Mouse (Mus musculus): Measurements from ENCODE around the gene Aldoart2. TPM values are rescaled to one million over a fixed set of nuclear protein-coding genes. Genes with fewer than 3 reads are reported as not detected.
A peak's percentile ranks its signal among the peaks of the same experiment; 100 is the strongest.
"Not testable (repeated sequence)": the region's sequence is repeated elsewhere in the genome, so short reads cannot be mapped to it uniquely, and the experiment has no call there.

Gene Aldoart2
- total RNA-seq, 2 experiments from 2014 or later, result not detected

DNA sequence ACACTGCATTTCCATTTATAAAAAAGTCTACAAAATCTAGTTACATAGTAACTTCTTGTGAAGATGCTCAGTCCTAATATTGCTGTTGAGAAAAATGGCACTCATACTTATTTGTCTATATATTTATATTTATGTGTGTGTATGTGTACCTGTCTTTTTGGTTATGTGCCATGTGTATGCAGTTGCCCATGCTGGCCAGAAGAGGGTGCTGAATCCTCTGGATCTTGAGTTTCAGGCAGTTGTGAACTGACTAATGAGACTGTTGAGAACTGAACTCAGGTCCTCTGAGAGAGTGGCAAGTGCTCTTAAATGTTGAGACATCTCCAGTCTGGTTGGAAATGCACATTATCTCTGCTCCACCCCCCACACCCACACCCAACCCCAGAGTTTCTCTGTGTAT is 8.1 kb downstream of the Aldoart2 start:
- no peak for DNase-seq (ENCODE audit: low spot score in 2 of 2)

DNA sequence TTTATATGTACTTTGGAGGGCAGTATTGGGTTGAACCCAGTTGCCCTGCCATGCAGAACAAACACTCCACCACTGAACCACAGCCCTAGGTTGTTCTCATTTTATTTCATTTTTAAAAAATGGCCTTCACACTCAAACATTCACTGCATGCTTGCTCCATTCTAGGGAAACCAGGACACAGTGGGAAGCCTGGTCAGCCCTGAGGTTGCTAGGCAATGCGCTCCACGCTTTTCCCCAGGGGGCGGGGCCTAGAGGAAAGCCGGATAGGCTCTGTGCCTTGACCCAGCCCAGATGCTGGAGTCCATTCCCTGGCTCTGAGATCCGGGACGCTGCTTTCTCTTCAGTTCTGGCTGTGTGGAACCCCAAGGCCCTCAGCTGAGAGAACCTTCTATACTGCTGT is 8.8 kb downstream of the Aldoart2 start:
- DNase-seq (ENCODE audit: low spot score in 2 of 2), result no peak

DNA sequence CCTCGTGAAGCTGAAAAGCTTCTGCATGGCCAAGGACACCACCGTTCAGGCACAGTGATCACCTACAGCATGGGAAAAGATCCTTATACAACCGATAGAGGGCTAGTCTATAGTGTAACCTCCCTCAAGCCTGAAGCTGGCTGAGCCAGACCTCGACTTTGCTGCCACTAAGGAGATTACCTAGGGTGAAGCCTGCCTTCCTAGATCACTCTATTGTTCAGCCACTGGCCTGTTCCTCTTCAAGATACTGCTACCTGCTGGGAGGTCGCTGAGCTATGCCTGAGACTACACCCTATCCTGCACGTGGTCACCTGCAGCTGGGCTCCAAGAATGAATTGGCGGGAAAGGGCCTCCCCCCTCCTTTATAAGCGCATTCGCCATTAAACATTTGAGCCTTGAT is 21.9 kb downstream of the Aldoart2 start:
- DNase-seq (ENCODE audit: low spot score in 2 of 2), result not testable (repeated sequence)

DNA sequence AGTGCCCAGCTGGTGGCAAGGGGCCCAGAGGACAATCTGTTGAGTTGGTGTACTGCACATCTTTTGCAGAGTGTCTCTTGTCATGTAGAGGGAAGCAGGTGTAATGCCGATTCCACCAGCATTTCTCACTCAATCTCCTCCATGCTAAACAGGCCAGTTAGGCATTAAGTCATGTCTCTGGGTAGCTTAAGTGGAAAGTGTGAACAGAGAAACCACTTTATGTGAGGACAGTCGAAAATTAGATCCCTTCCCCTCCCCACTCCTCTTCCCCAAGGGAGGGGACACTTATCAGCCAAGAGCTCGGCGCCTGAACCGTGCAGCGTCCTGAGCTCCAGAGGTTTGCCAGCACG is 33.5 kb downstream of the Aldoart2 start:
- DNase-seq (ENCODE audit: low spot score in 2 of 2), result no peak

DNA sequence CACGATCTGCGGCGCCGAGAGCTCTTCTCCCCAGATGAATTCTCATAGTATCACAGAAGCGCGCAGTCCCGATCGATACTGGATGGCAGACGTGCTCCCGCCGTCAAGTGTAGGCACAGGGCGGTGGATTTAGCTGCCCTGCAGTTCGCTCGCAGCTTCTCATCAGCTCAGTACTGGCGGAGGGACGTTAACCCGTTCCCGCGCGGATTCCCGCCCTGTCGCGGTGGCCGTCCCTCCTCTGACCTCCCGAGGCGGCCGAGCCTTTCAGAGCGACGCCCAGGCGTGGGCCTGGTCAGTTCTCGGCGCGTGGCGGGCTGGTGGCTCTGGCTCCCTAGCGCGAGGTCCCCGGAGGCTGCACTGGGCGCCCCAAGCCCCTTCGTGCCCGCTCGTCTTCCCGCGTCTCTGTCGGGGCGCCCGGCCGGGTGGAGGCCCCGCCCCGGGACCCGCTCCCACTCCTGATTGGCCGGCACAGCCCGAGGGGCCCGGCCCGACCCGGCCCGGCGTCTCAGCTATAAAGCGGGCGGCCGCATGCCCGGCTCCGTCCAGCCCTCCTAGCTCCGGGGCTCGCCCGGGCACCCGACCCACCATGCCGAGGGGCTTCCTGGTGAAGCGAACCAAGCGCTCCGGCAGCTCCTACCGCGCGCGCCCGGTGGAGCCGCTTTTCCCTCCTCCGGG is 34.0 kb downstream of the Aldoart2 start, which contains the start of gene Insm2:
Insm2 (plus strand) TSS at position 541 of the 675 bp plus-strand sequence.
- DNase-seq (ENCODE audit: low spot score in 2 of 2), result peak; percentile 16 to 17

DNA sequence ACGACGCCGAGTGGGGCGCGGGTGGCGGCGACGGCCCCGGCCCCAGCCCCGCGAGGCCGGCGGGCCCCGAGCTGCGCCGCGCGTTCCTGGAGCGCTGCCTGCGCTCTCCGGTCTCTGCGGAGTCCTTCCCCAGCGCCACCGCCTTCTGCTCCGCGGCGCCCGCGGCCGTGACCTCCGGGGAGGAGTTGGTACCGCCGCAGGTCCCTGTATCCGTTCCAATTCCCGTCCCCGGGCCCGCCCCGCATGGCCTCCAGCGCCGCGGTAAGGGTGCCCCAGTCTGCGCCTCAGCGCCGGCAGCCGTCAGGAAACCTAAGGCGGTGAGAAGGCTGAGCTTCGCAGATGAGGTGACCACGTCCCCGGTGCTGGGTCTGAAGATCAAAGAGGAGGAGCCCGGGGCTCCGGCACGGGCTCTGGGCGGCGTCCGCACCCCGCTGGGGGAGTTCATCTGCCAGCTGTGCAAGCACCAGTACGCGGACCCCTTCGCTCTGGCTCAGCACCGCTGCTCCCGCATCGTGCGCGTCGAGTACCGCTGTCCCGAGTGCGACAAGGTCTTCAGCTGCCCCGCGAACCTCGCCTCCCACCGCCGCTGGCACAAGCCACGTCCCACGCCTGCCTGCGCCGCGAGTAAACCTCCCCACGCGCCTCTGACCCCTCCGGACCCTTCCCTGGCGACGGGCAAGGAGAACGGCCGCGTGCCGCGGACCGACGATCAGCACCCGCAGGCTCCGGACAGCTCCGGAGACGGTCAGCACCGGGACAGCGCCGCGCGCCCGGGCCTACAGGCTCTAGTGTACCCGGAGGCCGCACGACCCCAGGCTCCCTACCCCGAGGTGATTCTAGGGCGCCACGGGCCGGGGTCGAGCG is 34.8 kb downstream of the Aldoart2 start:
- peak in 1 of 2 experiments; percentile 34 for DNase-seq (ENCODE audit: low spot score in 2 of 2)

DNA sequence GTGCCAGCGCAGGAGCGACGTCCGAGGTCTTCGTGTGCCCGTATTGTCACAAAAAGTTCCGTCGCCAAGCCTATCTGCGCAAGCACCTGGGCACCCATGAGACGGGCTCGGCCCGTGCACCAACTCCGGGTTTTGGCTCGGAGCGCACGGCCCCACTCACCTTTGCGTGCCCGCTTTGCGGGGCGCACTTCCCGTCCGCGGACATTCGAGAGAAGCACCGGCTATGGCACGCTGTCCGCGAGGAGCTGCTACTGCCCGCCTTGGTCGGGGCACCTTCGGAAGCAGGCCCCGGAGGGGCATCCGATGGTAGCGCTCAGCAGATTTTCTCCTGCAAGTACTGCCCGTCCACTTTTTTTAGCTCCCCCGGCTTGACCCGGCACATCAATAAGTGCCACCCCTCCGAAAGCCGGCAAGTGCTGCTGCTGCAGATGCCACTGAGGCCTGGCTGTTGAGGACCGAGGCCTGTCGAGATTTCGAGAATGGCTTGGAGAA is 35.5 kb downstream of the Aldoart2 start:
- DNase-seq (ENCODE audit: low spot score in 2 of 2), result peak in 1 of 2 experiments; percentile 9

DNA sequence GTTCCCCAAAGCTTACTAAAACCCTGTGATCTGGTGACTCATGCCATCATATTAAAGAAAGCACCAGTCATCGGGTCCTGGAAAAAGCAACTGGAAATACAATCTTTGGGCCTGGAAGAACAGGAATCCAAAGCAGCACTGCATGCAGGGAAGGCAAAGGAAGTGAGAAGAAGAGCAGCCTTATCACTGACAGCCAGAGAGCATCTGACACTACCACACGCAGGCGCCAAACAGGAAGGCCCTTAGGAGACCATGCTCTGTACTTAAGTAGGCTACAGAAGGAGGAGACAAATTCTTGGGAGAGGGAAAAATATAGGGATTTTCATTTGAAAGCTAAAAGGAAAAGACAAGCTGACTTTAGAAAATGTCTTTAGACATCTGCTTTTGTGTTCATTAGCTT is 39.4 kb downstream of the Aldoart2 start:
- DNase-seq (ENCODE audit: low spot score in 2 of 2), result no peak

DNA sequence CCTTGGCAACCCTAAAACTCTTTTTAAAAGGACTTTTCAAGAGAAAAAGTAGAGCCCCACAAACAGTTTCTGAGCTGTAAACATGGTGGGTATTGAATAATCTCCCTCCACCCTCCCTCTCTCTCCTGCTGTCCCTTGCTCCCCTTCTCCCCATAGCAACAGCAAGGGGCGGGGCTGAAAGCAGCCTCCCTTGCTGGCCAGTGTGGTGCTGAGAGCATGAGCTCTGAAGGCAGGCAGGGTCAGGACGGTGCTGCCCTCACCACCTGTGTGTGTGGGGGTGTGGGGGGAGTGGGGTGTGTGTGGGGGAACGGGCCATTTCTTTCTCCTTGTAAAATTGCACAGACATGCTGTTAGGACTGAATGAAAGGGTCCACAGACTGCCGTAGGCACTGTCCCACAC is 42.9 kb downstream of the Aldoart2 start:
- no peak for DNase-seq (ENCODE audit: low spot score in 2 of 2)

DNA sequence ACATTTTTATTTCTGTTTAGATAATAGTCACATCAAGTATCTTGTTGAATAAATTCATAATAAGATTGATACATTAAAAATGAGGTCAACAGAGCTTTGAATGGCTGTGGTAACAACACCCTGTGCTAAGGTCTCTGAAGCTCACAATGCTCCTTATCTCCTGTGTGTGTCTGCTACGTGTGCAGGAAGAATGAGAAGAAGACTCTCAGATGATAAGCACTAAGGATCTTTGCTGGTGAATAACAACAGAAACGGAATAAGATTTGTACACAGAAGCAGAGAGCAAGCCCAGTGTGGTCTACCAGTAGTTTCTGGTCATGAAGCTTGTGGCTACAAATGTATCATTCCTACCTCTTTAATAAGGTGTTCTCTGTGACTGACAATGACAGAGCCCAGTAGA is 45.8 kb downstream of the Aldoart2 start:
- DNase-seq (ENCODE audit: low spot score in 2 of 2), result no peak

Other genes starting within 250 kb of the Aldoart2 start
- 100 to 1,000 TPM; 140 to 142 TPM for gene Psma6, start 181.0 kb upstream of the Aldoart2 start, total RNA-seq (2021)
- gene Nfkbia, start 72.6 kb upstream of the Aldoart2 start, total RNA-seq (2021), result 10 to 100 TPM; 35.2 to 43.8 TPM
- under 1 TPM; 0.23 to 0.33 TPM for gene Insm2, start 34.2 kb downstream of the Aldoart2 start, total RNA-seq (2021)

All from layer of hippocampus, postnatal 14 days (tissue).